Mouse (Mus musculus) limb, embryonic 12.5 days (tissue): ENCODE data around the gene Zfand2a. TPM values are rescaled to one million over a fixed set of nuclear protein-coding genes. Genes with fewer than 3 reads are reported as not detected.

Experiments used
- ATAC-seq: fragments of 200-750 bp; cut with Nextera tagmentation; 2 replicates; pipeline ENCODE4 v1.8.0; 2017; ENCODE audit warnings: low read depth, moderate TSS enrichment; ENCODE audit not compliant: insufficient number of reproducible peaks, insufficient read depth, low FRiP score, low TSS enrichment
- H3K27ac ChIP-seq: fragments of 300-500 bp; sonication (generic); 2 replicates; pipeline ENCODE4 v1.5.1; 2016; ENCODE audit warnings: mild to moderate bottlenecking, moderate library complexity
- H3K27me3 ChIP-seq: fragments of 300-500 bp; sonication (generic); 2 replicates; pipeline ENCODE4 v1.6.1; 2016; ENCODE audit warnings: mild to moderate bottlenecking, moderate library complexity
- H3K36me3 ChIP-seq: fragments of 300-500 bp; sonication (generic); 2 replicates; pipeline ENCODE4 v1.6.1; 2016; ENCODE audit warnings: mild to moderate bottlenecking, moderate library complexity
- H3K4me1 ChIP-seq: fragments of 300-500 bp; sonication (generic); replicated peaks from 2 replicates; pipeline ENCODE4 v1.6.1; 2016
- H3K4me2 ChIP-seq: fragments of 300-500 bp; sonication (generic); 2 replicates; pipeline ENCODE4 v1.6.1; 2016; ENCODE audit warnings: mild to moderate bottlenecking, moderate library complexity
- H3K4me3 ChIP-seq: fragments of 300-500 bp; sonication (generic); replicated peaks from 2 replicates; pipeline ENCODE4 v1.5.1; 2016; ENCODE audit warnings: mild to moderate bottlenecking
- H3K9ac ChIP-seq: fragments of 300-500 bp; sonication (generic); replicated peaks from 2 replicates; pipeline ENCODE4 v1.6.1; 2016; ENCODE audit warnings: mild to moderate bottlenecking, moderate library complexity
- H3K9me3 ChIP-seq: fragments of 300-500 bp; sonication (generic); 2 replicates; pipeline ENCODE4 v1.6.1; 2016; ENCODE audit warnings: mild to moderate bottlenecking, moderate library complexity
- WGBS: fragments of 180-500 bp; shearing (Covaris S2); methylation state at CpG from one replicate; pipeline ENCODE4 v1.1.7; 2016; 5-methylcytosine and 5-hydroxymethylcytosine counted together
- polyA plus RNA-seq: library from polyadenylated mRNA; unstranded; fragments of >200 nt; fragmentation: Nextera tagmentation; extraction: Ambion mirVana; gene quantifications from 2 replicates; pipeline ENCODE4 v1.2.1, GENCODE M21; 2016

Gene Zfand2a
- 8.1 and 10.9 TPM in 2 replicates for polyA plus RNA-seq

- peak; percentile 92 for ATAC-seq
- Histone ChIP-seq H3K27ac (peak within 1 kb of the TSS; percentile 75), H3K9me3 (peaks cover 9% of the 10 kb centered on the region; the same call in 1 of the 2 replicates), H3K4me3 (peak within 1 kb of the TSS; percentile 90), H3K27me3 (no peaks in the 10 kb centered on the region), H3K4me1 (peaks cover 9% of the 10 kb centered on the region), H3K4me2 (peak within 1 kb of the TSS; percentile 90), H3K9ac (peak within 1 kb of the TSS; percentile 78), H3K36me3 (peaks cover 32% of the 10 kb centered on the region)
- WGBS, result under 1% methylated on average over 42 of the region's 42 CpGs
Measured at GRCm38 (mm10) chr5:139484185-139484814, at the start of gene Zfand2a. Zfand2a (minus strand) TSS chr5:139484549.

- Histone ChIP-seq H3K27me3 (peaks cover 71% of the 10 kb centered on the region), H3K9ac (no peak overlapping the region), H3K27ac (no peak overlapping the region), H3K4me2 (no peak overlapping the region), H3K4me1 (no peaks in the 10 kb centered on the region), H3K36me3 (no peaks in the 10 kb centered on the region), H3K4me3 (no peak overlapping the region), H3K9me3 (no peaks in the 10 kb centered on the region)
- WGBS, result 66% methylated on average over 7 of the region's 7 CpGs
- ATAC-seq, result no peak
Measured at GRCm38 (mm10) chr5:139528851-139529250, 44.5 kb upstream of the Zfand2a start.

- H3K27me3 ChIP-seq, result peaks cover 19% of the 10 kb centered on the region
- H3K4me1 ChIP-seq, result peaks cover 22% of the 10 kb centered on the region
- no peaks in the 10 kb centered on the region for H3K36me3 ChIP-seq
- no peak overlapping the region for H3K9ac ChIP-seq
- no peaks in the 10 kb centered on the region for H3K9me3 ChIP-seq
- WGBS, result 31% methylated on average over 10 of the region's 10 CpGs
- peak; percentile 42; the same call in 1 of the 2 replicates for ATAC-seq
- peak overlapping the region; percentile 30 for H3K4me2 ChIP-seq
- H3K27ac ChIP-seq, result peak overlapping the region; percentile 88
- no peak overlapping the region for H3K4me3 ChIP-seq
Measured at GRCm38 (mm10) chr5:139521987-139522386, 37.6 kb upstream of the Zfand2a start.

GRCm38 (mm10) chr5:139520069-139520834 is 35.9 kb upstream of the Zfand2a start:
- Histone ChIP-seq H3K27me3 (peaks cover 24% of the 10 kb centered on the region), H3K36me3 (no peaks in the 10 kb centered on the region), H3K4me2 (no peak overlapping the region), H3K4me1 (peaks cover 26% of the 10 kb centered on the region), H3K4me3 (no peak overlapping the region), H3K27ac (no peak overlapping the region), H3K9ac (no peak overlapping the region), H3K9me3 (no peaks in the 10 kb centered on the region)
- 59% methylated on average over 14 of the region's 14 CpGs for WGBS
- ATAC-seq, result no peak

GRCm38 (mm10) chr5:139516281-139516680 is 31.9 kb upstream of the Zfand2a start:
- Histone ChIP-seq H3K9ac (no peak overlapping the region), H3K36me3 (no peaks in the 10 kb centered on the region), H3K4me2 (no peak overlapping the region), H3K9me3 (0 out of 2 replicates have a peak, but pooled peaks cover 3% of the 10 kb centered on the region), H3K4me3 (no peak overlapping the region), H3K27me3 (peaks cover 24% of the 10 kb centered on the region; the same call in 1 of the 2 replicates), H3K4me1 (peaks cover 14% of the 10 kb centered on the region), H3K27ac (no peak overlapping the region)
- ATAC-seq, result no peak
- 25% methylated on average over 11 of the region's 11 CpGs for WGBS

- H3K27ac ChIP-seq, result no peak overlapping the region
- no peak overlapping the region for H3K4me2 ChIP-seq
- 0 out of 2 replicates have a peak, but pooled peaks cover 6% of the 10 kb centered on the region for H3K4me1 ChIP-seq
- 0 out of 2 replicates have a peak, but pooled peaks cover 3% of the 10 kb centered on the region for H3K9me3 ChIP-seq
- no peak for ATAC-seq
- H3K4me3 ChIP-seq, result no peak overlapping the region
- no peak overlapping the region for H3K9ac ChIP-seq
- H3K36me3 ChIP-seq, result no peaks in the 10 kb centered on the region
- WGBS, result 89% methylated on average over 4 of the region's 4 CpGs
- peaks cover 41% of the 10 kb centered on the region for H3K27me3 ChIP-seq
Measured at GRCm38 (mm10) chr5:139512201-139512600, 27.9 kb upstream of the Zfand2a start.

GRCm38 (mm10) chr5:139510682-139511366 is 26.5 kb upstream of the Zfand2a start:
- 18% methylated on average over 17 of the region's 17 CpGs for WGBS
- Histone ChIP-seq H3K4me3 (no peak overlapping the region), H3K4me2 (no peak overlapping the region), H3K27me3 (peaks cover 40% of the 10 kb centered on the region), H3K36me3 (no peaks in the 10 kb centered on the region), H3K27ac (no peak overlapping the region), H3K9me3 (0 out of 2 replicates have a peak, but pooled peaks cover 3% of the 10 kb centered on the region), H3K9ac (no peak overlapping the region), H3K4me1 (0 out of 2 replicates have a peak, but pooled peaks cover 3% of the 10 kb centered on the region)
- no peak for ATAC-seq

GRCm38 (mm10) chr5:139506207-139506606 is 21.9 kb upstream of the Zfand2a start:
- no peak for ATAC-seq
- 19% methylated on average over 5 of the region's 5 CpGs for WGBS

GRCm38 (mm10) chr5:139505073-139505606 is 20.8 kb upstream of the Zfand2a start:
- Histone ChIP-seq H3K36me3 (no peaks in the 10 kb centered on the region), H3K9ac (no peak overlapping the region; the same call in 1 of the 2 replicates), H3K27ac (no peak overlapping the region), H3K4me2 (no peak overlapping the region), H3K27me3 (peaks cover 47% of the 10 kb centered on the region), H3K9me3 (no peaks in the 10 kb centered on the region), H3K4me1 (no peaks in the 10 kb centered on the region), H3K4me3 (no peak overlapping the region)
- no peak for ATAC-seq
- WGBS, result 5% methylated on average over 13 of the region's 14 CpGs

More at GRCm38 (mm10) chr5:139506207-139506606, 21.9 kb upstream of the Zfand2a start:
- Histone ChIP-seq H3K4me3 (no peak overlapping the region), H3K9me3 (no peaks in the 10 kb centered on the region), H3K9ac (no peak overlapping the region), H3K4me1 (0 out of 2 replicates have a peak, but pooled peaks cover 3% of the 10 kb centered on the region), H3K27ac (no peak overlapping the region), H3K36me3 (no peaks in the 10 kb centered on the region), H3K27me3 (peaks cover 58% of the 10 kb centered on the region), H3K4me2 (no peak overlapping the region)

- 84% methylated on average over 14 of the region's 14 CpGs for WGBS
- H3K4me2 ChIP-seq, result no peak overlapping the region
- H3K9ac ChIP-seq, result no peak overlapping the region
- H3K27ac ChIP-seq, result no peak overlapping the region
- H3K4me1 ChIP-seq, result no peaks in the 10 kb centered on the region
- H3K27me3 ChIP-seq, result peaks cover 46% of the 10 kb centered on the region
- H3K4me3 ChIP-seq, result no peak overlapping the region
- no peaks in the 10 kb centered on the region for H3K9me3 ChIP-seq
- H3K36me3 ChIP-seq, result no peaks in the 10 kb centered on the region
- no peak for ATAC-seq
Measured at GRCm38 (mm10) chr5:139502281-139502680, 17.9 kb upstream of the Zfand2a start.
